Mouse (Mus musculus) hindbrain, embryonic 14.5 days (tissue): Measurements from ENCODE around the gene Pex19. TPM values are rescaled to one million over a fixed set of nuclear protein-coding genes. Genes with fewer than 3 reads are reported as not detected.

Experiments used
- ATAC-seq: fragments of 200-750 bp; cut with Nextera tagmentation; 2 replicates; pipeline ENCODE4 v1.8.0; 2017; ENCODE audit warnings: moderate number of reproducible peaks, mild to moderate bottlenecking, moderate TSS enrichment, moderate library complexity; ENCODE audit not compliant: low FRiP score
- DNase-seq: peaks from one replicate; pipeline ENCODE4 v3.0.0-alpha.2; 2015; ENCODE audit warnings: low spot score
- H3K27ac ChIP-seq: fragments of 300-500 bp; sonication (generic); 2 replicates; pipeline ENCODE4 v1.5.1; 2014; ENCODE audit warnings: mild to moderate bottlenecking, moderate library complexity
- H3K27me3 ChIP-seq: fragments of 300-500 bp; sonication (generic); 2 replicates; pipeline ENCODE4 v1.6.1; 2014; ENCODE audit warnings: mild to moderate bottlenecking, low read length, mixed read lengths; ENCODE audit not compliant: control insufficient read depth, insufficient read depth
- H3K36me3 ChIP-seq: fragments of 300-500 bp; sonication (generic); replicated peaks from 2 replicates; pipeline ENCODE4 v1.6.1; 2014; ENCODE audit not compliant: control insufficient read depth, insufficient read depth
- H3K4me1 ChIP-seq: fragments of 300-500 bp; sonication (generic); replicated peaks from 2 replicates; pipeline ENCODE4 v1.6.1; 2014; ENCODE audit warnings: antibody characterized with exemption, low read length, mixed read lengths; ENCODE audit not compliant: control insufficient read depth, insufficient read depth
- H3K4me2 ChIP-seq: fragments of 300-500 bp; sonication (generic); replicated peaks from 2 replicates; pipeline ENCODE4 v1.6.1; 2014; ENCODE audit warnings: mild to moderate bottlenecking, moderate library complexity
- H3K4me3 ChIP-seq: fragments of 300-500 bp; sonication (generic); replicated peaks from 2 replicates; pipeline ENCODE4 v1.5.1; 2014; ENCODE audit warnings: mild to moderate bottlenecking, low read length
- H3K9ac ChIP-seq: fragments of 300-500 bp; sonication (generic); 2 replicates; pipeline ENCODE4 v1.6.1; 2014
- H3K9me3 ChIP-seq: fragments of 300-500 bp; sonication (generic); 2 replicates; pipeline ENCODE4 v1.6.1; 2016; ENCODE audit warnings: low read length; ENCODE audit not compliant: control insufficient read depth
- WGBS: fragments of 180-500 bp; shearing (Covaris S2); extraction: QIAGEN DNeasy Blood & Tissue Kit; methylation state at CpG from one replicate; pipeline ENCODE4 v1.1.7; 2014; 5-methylcytosine and 5-hydroxymethylcytosine counted together
- polyA plus RNA-seq: library from polyadenylated mRNA; unstranded; fragments of >200 nt; fragmentation: Nextera tagmentation; extraction: Ambion mirVana; gene quantifications from 2 replicates; pipeline ENCODE4 v1.2.1, GENCODE M21; 2014

Gene Pex19
- polyA plus RNA-seq, 1 experiment from 2014 or later = 150 TPM

DNA sequence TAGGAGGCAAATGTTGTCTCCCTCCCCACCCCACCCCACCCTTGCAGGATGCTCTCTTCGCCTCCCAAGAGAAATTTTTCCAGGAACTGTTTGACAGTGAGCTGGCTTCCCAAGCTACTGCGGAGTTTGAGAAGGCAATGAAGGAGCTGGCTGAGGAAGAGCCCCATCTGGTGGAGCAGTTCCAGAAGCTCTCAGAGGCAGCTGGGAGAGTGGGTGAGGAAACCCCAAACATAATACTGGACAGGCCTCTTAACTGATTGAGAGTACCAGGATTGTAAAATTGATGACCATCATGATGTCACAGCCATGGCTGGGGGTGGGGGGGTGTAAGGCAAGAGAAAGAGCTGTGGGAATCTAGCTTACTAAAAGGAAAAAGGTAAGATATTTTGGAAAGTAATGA lies 2.6 kb downstream of the Pex19 start:
- peaks cover 8% of the 10 kb centered on the region for H3K4me1 ChIP-seq
- no peak overlapping the region for H3K27ac ChIP-seq
- no peak overlapping the region for H3K9ac ChIP-seq
- 67% methylated on average over 2 of the region's 2 CpGs for WGBS
- no peak overlapping the region for H3K4me2 ChIP-seq
- ATAC-seq (no peak), DNase-seq (no peak)
- no peak overlapping the region for H3K4me3 ChIP-seq
- H3K9me3 ChIP-seq = no peaks in the 10 kb centered on the region
- H3K36me3 ChIP-seq = peaks cover 59% of the 10 kb centered on the region
- no peaks in the 10 kb centered on the region for H3K27me3 ChIP-seq

DNA sequence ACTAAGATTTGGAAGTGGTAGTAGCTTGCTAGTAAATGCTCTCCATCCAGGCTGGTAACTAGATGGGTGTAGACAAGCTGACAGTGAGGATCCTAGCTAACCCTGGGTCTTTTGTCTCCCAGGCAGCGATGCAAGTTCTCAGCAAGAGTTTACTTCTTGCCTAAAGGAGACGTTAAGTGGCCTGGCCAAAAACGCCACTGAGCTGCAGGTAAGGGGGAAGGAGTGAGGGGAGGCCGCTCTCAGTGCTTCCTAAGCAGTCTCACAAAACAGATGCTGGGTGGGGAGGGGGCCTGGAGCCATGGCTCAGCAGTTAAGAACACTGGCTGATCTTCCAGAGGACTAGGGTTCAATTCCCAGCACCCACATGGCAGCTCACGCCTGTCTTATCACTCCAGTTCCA lies 3.2 kb downstream of the Pex19 start:
- ATAC-seq (no peak), DNase-seq (no peak)
- H3K4me3 ChIP-seq = no peak overlapping the region
- no peaks in the 10 kb centered on the region for H3K9me3 ChIP-seq
- no peak overlapping the region for H3K27ac ChIP-seq
- no peaks in the 10 kb centered on the region for H3K27me3 ChIP-seq
- WGBS = 97% methylated on average over 5 of the region's 5 CpGs
- no peak overlapping the region for H3K4me2 ChIP-seq
- H3K4me1 ChIP-seq = peaks cover 8% of the 10 kb centered on the region
- H3K36me3 ChIP-seq = peaks cover 62% of the 10 kb centered on the region
- H3K9ac ChIP-seq = no peak overlapping the region

DNA sequence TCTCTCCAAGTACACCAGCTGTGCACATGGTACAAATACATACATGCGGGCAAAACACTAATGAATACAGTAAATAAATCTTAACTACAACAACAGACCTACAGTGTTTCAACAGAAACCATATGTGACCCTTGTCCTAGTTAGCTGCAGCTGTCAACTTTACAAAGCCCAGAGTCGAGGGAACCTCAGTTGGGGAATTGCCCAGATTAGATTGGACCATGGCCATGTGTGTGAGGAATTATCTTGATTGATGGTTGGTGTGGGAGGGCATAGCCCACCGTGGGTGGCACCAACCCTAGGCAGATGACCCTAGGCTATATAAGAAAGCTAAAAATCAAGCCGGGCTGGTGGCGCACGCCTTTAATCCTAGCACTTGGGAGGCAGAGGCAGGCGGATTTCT lies 5.8 kb downstream of the Pex19 start:
- no peaks in the 10 kb centered on the region for H3K27me3 ChIP-seq
- H3K4me3 ChIP-seq = no peak overlapping the region
- no peak for ATAC-seq
- 87% methylated on average over 7 of the region's 7 CpGs for WGBS
- H3K9me3 ChIP-seq = no peaks in the 10 kb centered on the region
- no peak overlapping the region for H3K4me2 ChIP-seq
- H3K36me3 ChIP-seq = peaks cover 78% of the 10 kb centered on the region
- H3K9ac ChIP-seq = no peak overlapping the region
- H3K27ac ChIP-seq = no peak overlapping the region
- H3K4me1 ChIP-seq = peaks cover 6% of the 10 kb centered on the region
- DNase-seq = no peak

DNA sequence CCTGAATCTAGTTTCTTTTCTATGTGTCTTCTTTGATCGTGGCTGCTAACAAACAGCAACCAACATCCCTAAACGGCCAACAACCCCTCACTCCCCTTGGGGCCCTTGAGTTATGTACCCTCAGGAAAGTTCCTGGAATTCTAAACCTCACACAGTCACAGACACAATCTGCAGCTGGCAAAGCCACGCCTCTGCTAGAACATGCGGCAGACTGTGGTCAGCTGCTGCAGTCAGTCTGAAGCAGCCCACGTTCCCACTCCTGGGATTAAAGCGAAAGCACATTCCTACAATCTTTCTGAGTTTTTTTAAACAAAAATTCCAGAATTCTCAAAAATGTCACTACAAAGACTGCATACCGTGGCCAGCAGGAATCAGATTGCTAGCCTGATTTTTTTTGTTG lies 7.0 kb downstream of the Pex19 start:
- Histone ChIP-seq H3K4me1 (no peaks in the 10 kb centered on the region), H3K36me3 (peaks cover 77% of the 10 kb centered on the region), H3K9ac (no peak overlapping the region), H3K27me3 (no peaks in the 10 kb centered on the region), H3K27ac (no peak overlapping the region), H3K9me3 (no peaks in the 10 kb centered on the region), H3K4me2 (no peak overlapping the region), H3K4me3 (no peak overlapping the region)
- no peak for ATAC-seq
- DNase-seq = no peak
- WGBS = 91% methylated on average over 7 of the region's 7 CpGs

DNA sequence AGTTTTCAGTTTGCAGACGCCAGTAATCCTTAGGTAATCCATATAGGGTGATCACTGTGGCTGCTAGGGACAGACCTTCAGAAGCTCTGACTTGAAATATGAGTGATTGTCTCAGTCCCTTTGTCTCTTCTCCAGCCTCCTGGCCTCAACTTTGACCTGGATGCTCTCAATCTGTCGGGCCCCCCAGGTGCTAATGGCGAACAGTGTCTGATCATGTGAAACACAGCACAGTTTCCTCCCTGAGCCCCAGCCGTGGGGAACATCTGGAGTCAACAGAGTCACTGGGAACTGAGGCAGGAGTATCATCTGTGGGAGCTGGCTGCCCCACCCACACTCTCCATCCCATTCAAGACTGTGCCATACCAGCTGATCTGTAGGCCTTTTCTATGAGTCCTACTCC lies 7.5 kb downstream of the Pex19 start:
- no peaks in the 10 kb centered on the region for H3K4me1 ChIP-seq
- H3K4me3 ChIP-seq = no peak overlapping the region
- ATAC-seq (no peak), DNase-seq (no peak)
- peaks cover 71% of the 10 kb centered on the region for H3K36me3 ChIP-seq
- no peak overlapping the region for H3K4me2 ChIP-seq
- no peaks in the 10 kb centered on the region for H3K27me3 ChIP-seq
- no peaks in the 10 kb centered on the region for H3K9me3 ChIP-seq
- no peak overlapping the region for H3K9ac ChIP-seq
- no peak overlapping the region for H3K27ac ChIP-seq
- 90% methylated on average over 4 of the region's 4 CpGs for whole genome bisulfite sequencing

DNA sequence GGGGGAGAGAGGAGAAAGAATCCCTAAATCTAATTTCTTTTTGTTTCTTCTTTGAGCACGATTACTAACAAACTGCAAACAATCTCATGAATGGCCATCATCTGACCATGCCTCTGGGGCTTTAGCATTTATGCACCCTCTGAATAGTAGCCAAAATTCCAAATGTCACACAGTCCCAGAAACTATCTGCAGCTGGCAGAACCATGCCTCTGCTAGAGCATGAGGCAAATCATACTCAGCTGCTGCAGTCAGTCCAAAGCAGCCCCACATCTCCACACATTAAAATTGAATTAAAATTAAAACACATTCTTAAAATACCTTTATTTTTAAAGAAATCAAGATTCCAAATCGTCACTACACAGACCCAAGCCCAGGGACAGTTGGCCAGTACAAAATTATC lies 13.6 kb downstream of the Pex19 start:
- H3K4me2 ChIP-seq = no peak overlapping the region
- H3K27me3 ChIP-seq = no peaks in the 10 kb centered on the region
- 82% methylated on average over 2 of the region's 2 CpGs for WGBS
- no peak overlapping the region for H3K9ac ChIP-seq
- no peaks in the 10 kb centered on the region for H3K4me1 ChIP-seq
- H3K9me3 ChIP-seq = no peaks in the 10 kb centered on the region
- H3K27ac ChIP-seq = no peak overlapping the region
- ATAC-seq (no peak), DNase-seq (no peak)
- no peak overlapping the region for H3K4me3 ChIP-seq
- peaks cover 12% of the 10 kb centered on the region for H3K36me3 ChIP-seq

DNA sequence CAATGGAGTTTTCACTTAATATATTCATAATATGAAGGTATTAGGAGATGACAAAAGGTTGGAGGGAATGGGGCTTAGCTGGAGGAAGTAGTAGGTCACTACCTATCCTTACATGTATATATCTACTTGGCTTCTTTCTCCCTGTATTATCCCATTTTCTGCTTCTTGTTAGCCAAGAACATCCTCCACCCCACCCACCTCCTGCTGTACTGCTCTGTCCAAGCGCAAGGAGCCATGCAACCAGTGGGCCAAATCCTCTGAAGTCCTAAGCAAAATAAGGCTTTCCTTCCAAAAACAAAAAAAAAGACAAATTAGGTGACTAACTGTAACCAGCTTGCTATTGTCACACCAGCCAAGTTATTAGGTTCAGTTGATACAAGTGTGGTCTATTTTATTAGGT lies 14.3 kb downstream of the Pex19 start:
- ATAC-seq = no peak
- WGBS = 89% methylated on average over 1 of the region's 1 CpGs

DNA sequence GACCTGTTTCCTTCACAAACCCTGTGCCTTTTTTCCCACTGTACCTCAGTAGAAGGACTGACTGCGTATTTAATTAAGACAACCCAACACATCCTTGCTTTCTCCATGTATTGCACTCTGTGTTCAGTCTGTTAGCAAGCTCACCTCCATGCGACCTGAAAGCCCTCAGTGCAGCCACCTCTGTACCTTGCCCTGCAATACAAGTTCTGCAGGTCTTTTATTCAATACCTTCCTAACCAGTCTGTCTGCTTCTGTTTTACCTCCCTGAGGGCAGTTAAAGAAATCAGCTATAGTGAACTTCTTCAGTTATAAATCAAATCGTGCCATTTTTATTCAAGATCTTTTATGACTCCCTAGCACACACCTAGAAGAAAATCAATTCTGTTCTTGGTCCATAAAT lies 15.0 kb downstream of the Pex19 start:
- WGBS = 82% methylated on average over 3 of the region's 3 CpGs
- H3K4me3 ChIP-seq = no peak overlapping the region
- H3K27ac ChIP-seq = no peak overlapping the region
- 0 out of 2 replicates have a peak, but pooled peaks cover under 1% of the 10 kb centered on the region for H3K36me3 ChIP-seq
- no peak for DNase-seq
- no peaks in the 10 kb centered on the region for H3K4me1 ChIP-seq
- no peak overlapping the region for H3K9ac ChIP-seq
- H3K4me2 ChIP-seq = no peak overlapping the region
- H3K27me3 ChIP-seq = no peaks in the 10 kb centered on the region
- H3K9me3 ChIP-seq = no peaks in the 10 kb centered on the region
- no peak for ATAC-seq

More for the DNA sequence above, 14.3 kb downstream of the Pex19 start:
- DNase-seq = no peak
- Histone ChIP-seq H3K4me1 (no peaks in the 10 kb centered on the region), H3K9ac (no peak overlapping the region), H3K27me3 (no peaks in the 10 kb centered on the region), H3K9me3 (no peaks in the 10 kb centered on the region), H3K36me3 (peaks cover 7% of the 10 kb centered on the region), H3K27ac (no peak overlapping the region), H3K4me3 (no peak overlapping the region), H3K4me2 (no peak overlapping the region)

DNA sequence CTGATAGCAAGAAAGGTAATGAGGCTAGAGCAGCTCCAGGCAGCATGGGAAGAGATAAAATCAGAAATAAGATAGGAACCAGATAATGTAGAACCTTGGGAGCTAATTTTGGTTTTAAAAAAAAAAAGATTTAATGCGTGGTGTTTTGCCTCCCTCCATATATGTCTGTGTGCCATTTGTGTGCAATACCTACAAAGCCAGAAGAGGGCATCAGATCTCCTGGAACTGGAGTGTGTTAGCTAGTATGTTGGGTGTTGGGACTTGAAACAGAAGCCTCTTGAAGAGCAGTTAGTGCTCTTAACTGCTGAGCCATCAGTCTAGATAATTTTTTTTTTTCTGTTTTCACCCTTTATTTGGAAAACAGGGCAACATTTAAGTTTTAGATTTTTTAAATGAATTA lies 17.0 kb downstream of the Pex19 start:
- Histone ChIP-seq H3K4me3 (no peak overlapping the region), H3K4me1 (no peaks in the 10 kb centered on the region), H3K9me3 (no peaks in the 10 kb centered on the region), H3K36me3 (no peaks in the 10 kb centered on the region), H3K27me3 (no peaks in the 10 kb centered on the region), H3K9ac (no peak overlapping the region), H3K4me2 (no peak overlapping the region), H3K27ac (no peak overlapping the region)
- peak; percentile 61 for DNase-seq
- no peak for ATAC-seq
- WGBS = 33% methylated on average over 1 of the region's 1 CpGs

DNA sequence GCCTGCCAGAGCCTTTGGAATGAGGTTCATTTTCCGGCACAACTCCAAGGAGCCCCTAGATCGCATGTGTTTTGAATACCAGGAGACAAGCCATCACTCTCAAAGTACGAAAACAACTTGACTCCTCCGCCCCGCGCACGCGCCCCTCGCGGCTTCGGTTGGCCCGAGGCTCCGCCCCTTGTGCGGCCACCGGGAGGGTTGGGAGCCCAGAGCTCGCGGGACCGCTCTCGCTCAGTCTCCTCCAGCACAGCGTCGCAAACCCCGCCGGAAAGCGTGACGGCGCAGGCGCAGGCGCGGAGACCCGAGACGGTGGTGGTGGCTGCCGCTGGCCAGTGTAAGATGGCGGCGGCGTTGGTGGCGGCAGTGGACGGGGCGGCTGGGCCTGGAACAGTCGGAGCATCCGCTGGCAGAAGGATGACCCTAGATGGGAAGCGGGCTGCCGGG lies 21.3 kb downstream of the Pex19 start, which contains the start of gene Dcaf8:
TSS of gene Dcaf8 (plus strand) at position 250 of the 444 bp plus-strand sequence.
- peak within 1 kb of the TSS; percentile 91 for H3K4me3 ChIP-seq
- peaks cover 25% of the 10 kb centered on the region for H3K36me3 ChIP-seq
- DNase-seq = peak; percentile 94
- H3K4me2 ChIP-seq = peak within 1 kb of the TSS; percentile 71
- H3K9me3 ChIP-seq = no peaks in the 10 kb centered on the region
- peak within 1 kb of the TSS; percentile 97 for H3K9ac ChIP-seq
- peak; percentile 99 for ATAC-seq
- H3K27me3 ChIP-seq = no peaks in the 10 kb centered on the region
- peak within 1 kb of the TSS; percentile 92 for H3K27ac ChIP-seq
- under 1% methylated on average over 42 of the region's 42 CpGs for WGBS
- H3K4me1 ChIP-seq = peaks cover 11% of the 10 kb centered on the region
